Mouse (Mus musculus) gastrocnemius, postnatal 10 days (tissue): ENCODE data around the gene Ugt2a1. TPM values are rescaled to one million over a fixed set of nuclear protein-coding genes. Genes with fewer than 3 reads are reported as not detected.

Experiments used
- total RNA-seq, 2 experiments: library from RNA; stranded (reverse); gene quantifications; 2 replicates each; pipeline ENCODE4 v1.2.3; 2021

Ugt2a1 gene
- total RNA-seq, 2 experiments from 2014 or later = not detected

Other genes starting within 250 kb of the Ugt2a1 start
- not detected for gene Ugt2b37, start 236.1 kb downstream of the Ugt2a1 start, total RNA-seq
- not detected for gene Ugt2a3, start 153.7 kb downstream of the Ugt2a1 start, total RNA-seq
- not detected for gene Ugt2b38, start 66.7 kb downstream of the Ugt2a1 start, total RNA-seq
- gene Ugt2a2, start 8.6 kb downstream of the Ugt2a1 start, total RNA-seq = not detected
- not detected for gene Gm43638, start 4.1 kb downstream of the Ugt2a1 start, total RNA-seq
- not detected for gene Sult1b1, start 47.3 kb upstream of the Ugt2a1 start, total RNA-seq
- gene Sult1d1, start 78.2 kb upstream of the Ugt2a1 start, total RNA-seq = under 1 TPM in 1 of 2 experiments, not detected in 1; 0.32 TPM
- not detected for gene Sult1e1, start 100.7 kb upstream of the Ugt2a1 start, total RNA-seq
- gene Csn1s1, start 175.3 kb upstream of the Ugt2a1 start, total RNA-seq = not detected
- not detected for gene Csn2, start 208.8 kb upstream of the Ugt2a1 start, total RNA-seq